Comparison of ENCODE assay signal across 23 mouse cellular contexts in the genomic region with DNA sequence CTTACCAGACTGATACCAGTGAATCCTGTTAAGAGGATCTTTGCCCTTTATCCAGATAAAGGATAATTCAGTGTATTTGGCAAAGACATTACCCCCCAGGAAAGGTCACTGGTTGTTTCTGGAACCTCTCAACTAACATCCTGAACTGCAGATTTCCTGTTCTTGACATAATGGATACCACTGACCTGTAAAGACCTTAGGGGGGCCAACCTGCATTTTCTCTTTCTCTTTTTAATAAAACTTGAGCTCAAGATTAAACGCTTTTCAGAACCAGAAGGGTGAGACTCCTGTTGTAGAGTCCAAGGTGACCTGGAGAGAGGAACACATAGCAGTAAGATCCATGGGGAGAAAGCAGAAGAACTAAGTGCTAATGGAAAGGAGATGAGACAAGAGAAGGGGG. TPM values are rescaled to one million over a fixed set of nuclear protein-coding genes. Genes with fewer than 3 reads are reported as not detected.
"Had no signal": no experiment of that assay in that cellular context is flagged by ENCODE, and none has a peak within 500 bp of the region (broad histone marks: within the 10 kb centered on the region; RNA-seq: fewer than 3 reads in every experiment).

A gene (plus strand): TSS at position 301 of the 400 bp plus-strand sequence.

- H3K4me3 ChIP-seq: neural tube, embryonic 13.5 days; neural tube, embryonic 15.5 days; stomach, embryonic 15.5 days had no signal

- DNase-seq: retina, postnatal 1 day; right cerebral cortex, adult 18-20 months; right cerebral cortex, postnatal 14 days; right cerebral cortex, postnatal 25 days; right cerebral cortex, postnatal 4 days; spleen, adult 18-20 months; thymus, adult 18-20 months; thymus, adult 2 months; thymus, postnatal 14 days; thymus, postnatal 25 days; thymus, postnatal 36 days; thymus, postnatal 4 days had no signal

- H3K4me2 ChIP-seq: neural tube, embryonic 13.5 days; neural tube, embryonic 15.5 days; stomach, embryonic 15.5 days had no signal

- H3K9ac ChIP-seq: neural tube, embryonic 13.5 days; neural tube, embryonic 15.5 days; stomach, embryonic 15.5 days had no signal

- H3K27ac ChIP-seq: neural tube, embryonic 13.5 days; neural tube, embryonic 15.5 days; stomach, embryonic 15.5 days; stomach, postnatal 0 days had no signal

- H3K4me1 ChIP-seq: neural tube, embryonic 13.5 days; neural tube, embryonic 15.5 days; stomach, embryonic 15.5 days had no signal

- H3K27me3 ChIP-seq: neural tube, embryonic 13.5 days; neural tube, embryonic 15.5 days; stomach, embryonic 15.5 days had no signal

- H3K9me3 ChIP-seq: neural tube, embryonic 13.5 days; neural tube, embryonic 15.5 days; stomach, embryonic 15.5 days had no signal

- H3K36me3 ChIP-seq: neural tube, embryonic 13.5 days; neural tube, embryonic 15.5 days; stomach, embryonic 15.5 days had no signal

RNA-seq across cellular contexts. Expression of the gene that starts here (rescaled TPM):
- polyA plus RNA-seq: neural tube, embryonic 13.5 days; neural tube, embryonic 14.5 days; neural tube, embryonic 15.5 days; small intestine, adult 2 months; spleen, adult 2 months; stomach, embryonic 14.5 days; stomach, embryonic 15.5 days; stomach, embryonic 16.5 days; stomach, postnatal 0 days; testis, adult 2 months; urinary bladder, adult 2 months had no signal
